Mouse (Mus musculus) spleen, adult 2 months (tissue): ENCODE measurements around the gene Psma5. TPM values are rescaled to one million over a fixed set of nuclear protein-coding genes. Genes with fewer than 3 reads are reported as not detected.

Experiments
- DNase-seq, 2 experiments: peaks; one replicate each; pipeline versions ENCODE4 v3.0.0 to v3.0.0-alpha.2; 2012 to 2021; ENCODE audit warnings: low spot score in 2 of 2, low read depth in 1 of 2
- H3K27ac ChIP-seq: fragments of 200-500 bp; 2 replicates; pipeline ENCODE4 v1.5.1; 2012; ENCODE audit warnings: low read length, inconsistent platforms; ENCODE audit not compliant: insufficient read depth
- H3K27me3 ChIP-seq: fragments of 200-500 bp; 2 replicates; pipeline ENCODE4 v1.6.1; 2012; ENCODE audit warnings: mild to moderate bottlenecking, moderate library complexity, low read length, inconsistent platforms; ENCODE audit not compliant: control insufficient read depth, insufficient read depth
- H3K36me3 ChIP-seq: fragments of 200-500 bp; 2 replicates; pipeline ENCODE4 v1.6.1; 2012; ENCODE audit warnings: mild to moderate bottlenecking, low read length, inconsistent platforms; ENCODE audit not compliant: control insufficient read depth, insufficient read depth
- H3K4me1 ChIP-seq: fragments of 200-500 bp; 2 replicates; pipeline ENCODE4 v1.6.1; 2011; ENCODE audit warnings: inconsistent platforms; ENCODE audit not compliant: control insufficient read depth, insufficient read depth, insufficient read length
- H3K4me3 ChIP-seq: fragments of 200-500 bp; 2 replicates; pipeline ENCODE4 v1.5.1; 2011; ENCODE audit warnings: mild to moderate bottlenecking, inconsistent platforms; ENCODE audit not compliant: insufficient read depth, insufficient read length; ENCODE audit errors: extremely low read depth
- CTCF ChIP-seq: fragments of 200-500 bp; IDR thresholded peaks from 2 replicates; pipeline ENCODE4 v1.5.1; 2011; ENCODE audit warnings: mild to moderate bottlenecking, inconsistent platforms; ENCODE audit not compliant: insufficient read depth, insufficient read length, insufficient replicate concordance; ENCODE audit errors: extremely low read depth
- POLR2A ChIP-seq: fragments of 200-500 bp; IDR thresholded peaks from 2 replicates; pipeline ENCODE4 v1.6.1; 2011; ENCODE audit warnings: low read depth, low read length, inconsistent platforms
- WGBS: fragments of 180-500 bp; shearing (Covaris S2); methylation state at CpG from one replicate; pipeline ENCODE4 v1.1.7; 2018; 5-methylcytosine and 5-hydroxymethylcytosine counted together
- polyA plus RNA-seq: library from polyadenylated mRNA; depleted of rRNA; stranded (reverse); fragments of >200 nt; gene quantifications from 2 replicates; pipeline ENCODE4 v1.2.3, GENCODE M21; 2012

Psma5 gene
- polyA plus RNA-seq, 1 experiment, result 21.3 TPM

- H3K27me3 ChIP-seq, result peaks cover 12% of the 10 kb centered on the region
- no peaks in the 10 kb centered on the region; the same call in 1 of the 2 replicates for H3K4me1 ChIP-seq
- H3K36me3 ChIP-seq, result peaks cover 10% of the 10 kb centered on the region
- DNase-seq, result no peak
- H3K27ac ChIP-seq, result no peak overlapping the region
- WGBS, result 26% methylated on average over 12 of the region's 12 CpGs
- no peak overlapping the region for H3K4me3 ChIP-seq
- TF ChIP-seq CTCF, result no peak
- no peak for TF ChIP-seq POLR2A
These were observed 25.9 kb downstream of the Psma5 start for GRCm38 (mm10) chr3:108282401-108283240.

GRCm38 (mm10) chr3:108283241-108283561, 26.5 kb downstream of the Psma5 start:
- no peak for TF ChIP-seq POLR2A
- no peak for TF ChIP-seq CTCF
- no peak overlapping the region for H3K27ac ChIP-seq

GRCm38 (mm10) chr3:108283781-108284601, 27.3 kb downstream of the Psma5 start, which contains the start of gene Sort1:
TSS of gene Sort1 (plus strand) at chr3:108284082.
- Histone ChIP-seq H3K36me3 (peaks cover 3% of the 10 kb centered on the region; the same call in 1 of the 2 replicates), H3K4me3 (peak within 1 kb of the TSS; percentile 53), H3K4me1 (no peaks in the 10 kb centered on the region; the same call in 1 of the 2 replicates), H3K27me3 (peaks cover 12% of the 10 kb centered on the region), H3K27ac (0 out of 2 replicates have a peak within 1 kb of the TSS, but pooled peaks have one; percentile 19)
- peak in 1 of 2 experiments; percentile 40 for DNase-seq
- 1% methylated on average over 109 of the region's 109 CpGs for WGBS
- TF ChIP-seq CTCF, result no peak
- TF ChIP-seq POLR2A, result no peak

More at GRCm38 (mm10) chr3:108283241-108283561, 26.5 kb downstream of the Psma5 start:
- DNase-seq, result no peak
- WGBS, result 22% methylated on average over 6 of the region's 6 CpGs
- H3K4me3 ChIP-seq, result peak overlapping the region; percentile 53
- H3K4me1 ChIP-seq, result no peaks in the 10 kb centered on the region; the same call in 1 of the 2 replicates
- peaks cover 12% of the 10 kb centered on the region for H3K27me3 ChIP-seq
- H3K36me3 ChIP-seq, result peaks cover 4% of the 10 kb centered on the region; the same call in 1 of the 2 replicates

- H3K27ac ChIP-seq, result no peak overlapping the region
- WGBS, result 83% methylated on average over 4 of the region's 4 CpGs
These were observed 28.5 kb downstream of the Psma5 start for GRCm38 (mm10) chr3:108285078-108285711.

GRCm38 (mm10) chr3:108286671-108287439, 30.1 kb downstream of the Psma5 start:
- DNase-seq, result no peak
- H3K27me3 ChIP-seq, result peaks cover 12% of the 10 kb centered on the region
- H3K36me3 ChIP-seq, result no peaks in the 10 kb centered on the region
- H3K27ac ChIP-seq, result peak overlapping the region; percentile 21; the same call in 1 of the 2 replicates
- TF ChIP-seq POLR2A (no peak), CTCF (no peak)
- H3K4me3 ChIP-seq, result no peak overlapping the region
- no peaks in the 10 kb centered on the region; the same call in 1 of the 2 replicates for H3K4me1 ChIP-seq
- 65% methylated on average over 14 of the region's 14 CpGs for WGBS

More at GRCm38 (mm10) chr3:108285078-108285711, 28.5 kb downstream of the Psma5 start:
- no peak for DNase-seq
- Histone ChIP-seq H3K36me3 (no peaks in the 10 kb centered on the region), H3K4me3 (no peak overlapping the region), H3K4me1 (no peaks in the 10 kb centered on the region; the same call in 1 of the 2 replicates), H3K27me3 (peaks cover 12% of the 10 kb centered on the region)
- TF ChIP-seq POLR2A, result no peak
- TF ChIP-seq CTCF, result no peak
